ENCODE assay signal across 29 mouse cellular contexts in genomic region chr11:80037495-80037894, GRCm38 (mm10).
"Had no signal": no experiment of that assay in that cellular context is flagged by ENCODE, and none has a peak within 500 bp of the region (broad histone marks: within the 10 kb centered on the region; RNA-seq: fewer than 3 reads in every experiment).

No protein-coding gene starts in this region.

- H3K27me3 ChIP-seq: heart, embryonic 12.5 days; heart, embryonic 13.5 days; heart, embryonic 15.5 days; hindbrain, embryonic 12.5 days; hindbrain, embryonic 13.5 days; hindbrain, embryonic 15.5 days; intestine, embryonic 15.5 days; kidney, embryonic 15.5 days had no signal

- H3K9ac ChIP-seq: heart, embryonic 12.5 days; heart, embryonic 13.5 days; heart, embryonic 15.5 days; hindbrain, embryonic 12.5 days; hindbrain, embryonic 13.5 days; hindbrain, embryonic 14.5 days; hindbrain, embryonic 15.5 days; intestine, embryonic 15.5 days; kidney, embryonic 15.5 days had no signal

- DNase-seq: heart, postnatal 10 days; heart, postnatal 36 days; heart, postnatal 4 days; kidney, adult 11 months; kidney, adult 2 months; kidney, adult 8-10 months; kidney, adult 9 months; kidney, postnatal 10 days; kidney, postnatal 14 days; kidney, postnatal 25 days; kidney, postnatal 36 days; kidney, postnatal 4 days; layer of hippocampus, adult 9-11 months; layer of hippocampus, postnatal 36 days had no signal

- H3K4me3 ChIP-seq: heart, embryonic 10.5 days; heart, embryonic 12.5 days; heart, embryonic 13.5 days; heart, embryonic 15.5 days; hindbrain, embryonic 12.5 days; hindbrain, embryonic 13.5 days; hindbrain, embryonic 15.5 days; intestine, embryonic 15.5 days; kidney, embryonic 15.5 days; layer of hippocampus, adult 2 months; left cerebral cortex, adult 2 months had no signal

- H3K27ac ChIP-seq: heart, embryonic 10.5 days; heart, embryonic 13.5 days; heart, embryonic 15.5 days; hindbrain, embryonic 12.5 days; hindbrain, embryonic 13.5 days; hindbrain, embryonic 14.5 days; hindbrain, embryonic 15.5 days; hindbrain, postnatal 0 days; intestine, embryonic 15.5 days; kidney, embryonic 15.5 days; kidney, postnatal 0 days; layer of hippocampus, adult 2 months; left cerebral cortex, adult 2 months had no signal

- H3K4me2 ChIP-seq: heart, embryonic 11.5 days; heart, embryonic 12.5 days; heart, embryonic 13.5 days; heart, embryonic 15.5 days; hindbrain, embryonic 12.5 days; hindbrain, embryonic 13.5 days; hindbrain, embryonic 14.5 days; hindbrain, embryonic 15.5 days; intestine, embryonic 15.5 days; kidney, embryonic 15.5 days had no signal

- H3K4me1 ChIP-seq: heart, embryonic 10.5 days; heart, embryonic 12.5 days; heart, embryonic 13.5 days; heart, embryonic 15.5 days; hindbrain, embryonic 12.5 days; hindbrain, embryonic 13.5 days; hindbrain, embryonic 15.5 days; intestine, embryonic 15.5 days; kidney, embryonic 15.5 days had no signal

- H3K9me3 ChIP-seq: heart, embryonic 10.5 days; heart, embryonic 12.5 days; heart, embryonic 13.5 days; heart, embryonic 15.5 days; hindbrain, embryonic 12.5 days; hindbrain, embryonic 13.5 days; hindbrain, embryonic 15.5 days; intestine, embryonic 15.5 days; kidney, embryonic 15.5 days had no signal
